Mouse (Mus musculus) C2C12 (cell line): Measurements from ENCODE around the gene H2-Ab1. TPM values are rescaled to one million over a fixed set of nuclear protein-coding genes. Genes with fewer than 3 reads are reported as not detected.

Experiments
- H3K27me3 ChIP-seq: one replicate; pipeline ENCODE4 v1.6.1; 2011; ENCODE audit not compliant: control insufficient read depth, insufficient read depth, insufficient read length
- H3K36me3 ChIP-seq: one replicate; pipeline ENCODE4 v1.6.1; 2011; ENCODE audit not compliant: control insufficient read depth, insufficient read depth
- H3K4me3 ChIP-seq: one replicate; pipeline ENCODE4 v1.5.1; 2011; ENCODE audit warnings: mild to moderate bottlenecking, control low read depth; ENCODE audit not compliant: poor library complexity, insufficient read depth, severe bottlenecking
- H3K79me2 ChIP-seq: one replicate; pipeline ENCODE4 v1.6.1; 2011; ENCODE audit not compliant: control insufficient read depth, insufficient read depth
- H3K79me3 ChIP-seq: one replicate; pipeline ENCODE4 v1.6.1; 2011; ENCODE audit warnings: low read depth, control low read depth
- H3ac ChIP-seq: one replicate; pipeline ENCODE3; 2011; ENCODE audit warnings: low read depth; ENCODE audit not compliant: control insufficient read depth, insufficient read length
- CEBPB ChIP-seq: IDR thresholded peaks from one replicate; pipeline ENCODE4 v1.6.1; 2011; ENCODE audit warnings: low read depth, mild to moderate bottlenecking, control low read depth, moderate library complexity
- CTCF ChIP-seq: IDR thresholded peaks from one replicate; pipeline ENCODE4 v1.5.1; 2011; ENCODE audit not compliant: control insufficient read depth, insufficient read depth, insufficient read length
- FOSL1 ChIP-seq: IDR thresholded peaks from one replicate; pipeline ENCODE4 v1.8.0; 2011; ENCODE audit warnings: mild to moderate bottlenecking, low read length; ENCODE audit not compliant: poor library complexity, insufficient read depth, severe bottlenecking
- MAX ChIP-seq: IDR thresholded peaks from one replicate; pipeline ENCODE4 v1.6.1; 2011; ENCODE audit warnings: mild to moderate bottlenecking, control low read depth
- MYOD1 ChIP-seq: IDR thresholded peaks from one replicate; pipeline ENCODE4 v1.6.1; 2011; ENCODE audit warnings: low read depth; ENCODE audit not compliant: control insufficient read depth, insufficient read length
- MYOG ChIP-seq: IDR thresholded peaks from one replicate; pipeline ENCODE4 v1.6.1; 2011; ENCODE audit not compliant: control insufficient read depth, insufficient read length; ENCODE audit errors: extremely low read depth
- USF1 ChIP-seq: IDR thresholded peaks from one replicate; pipeline ENCODE4 v1.6.1; 2011; ENCODE audit warnings: low read depth, mild to moderate bottlenecking, control low read depth, moderate library complexity
- polyA plus RNA-seq: library from polyadenylated mRNA; unstranded; fragments of >200 nt; fragmentation: generic; extraction: Trizol; gene quantifications from one replicate; pipeline ENCODE4 v1.2.1, GENCODE M21; 2012; ENCODE audit warnings: missing spikeins

Gene H2-Ab1
- polyA plus RNA-seq, 1 experiment = not detected

GRCm38 (mm10) chr17:34314286-34314685 lies 56.8 kb downstream of the H2-Ab1 start:
- Histone ChIP-seq H3K79me2 (no peaks in the 10 kb centered on the region), H3K4me3 (no peak overlapping the region), H3K79me3 (no peaks in the 10 kb centered on the region), H3K27me3 (peaks cover 11% of the 10 kb centered on the region), H3ac (no peak overlapping the region), H3K36me3 (no peaks in the 10 kb centered on the region)
- TF ChIP-seq MYOD1 (no peak), CEBPB (no peak), FOSL1 (no peak), CTCF (no peak), USF1 (no peak), MYOG (no peak), MAX (no peak)

GRCm38 (mm10) chr17:34315512-34315911 lies 58.0 kb downstream of the H2-Ab1 start:
- H3K79me2 ChIP-seq = no peaks in the 10 kb centered on the region
- no peaks in the 10 kb centered on the region for H3K79me3 ChIP-seq
- no peak for TF ChIP-seq USF1
- TF ChIP-seq MYOG = no peak
- no peak for TF ChIP-seq MYOD1
- TF ChIP-seq MAX = no peak
- TF ChIP-seq FOSL1 = no peak
- TF ChIP-seq CEBPB = no peak
- TF ChIP-seq CTCF = no peak
- H3K27me3 ChIP-seq = peaks cover 3% of the 10 kb centered on the region
- no peaks in the 10 kb centered on the region for H3K36me3 ChIP-seq
- no peak overlapping the region for H3K4me3 ChIP-seq
- H3ac ChIP-seq = no peak overlapping the region

GRCm38 (mm10) chr17:34316697-34317096 lies 59.2 kb downstream of the H2-Ab1 start:
- no peak for TF ChIP-seq CTCF
- TF ChIP-seq CEBPB = no peak
- no peak for TF ChIP-seq MYOD1
- no peak for TF ChIP-seq MYOG
- no peak for TF ChIP-seq MAX
- no peak for TF ChIP-seq FOSL1
- no peak for TF ChIP-seq USF1
- Histone ChIP-seq H3K27me3 (peaks cover 3% of the 10 kb centered on the region), H3K79me2 (no peaks in the 10 kb centered on the region), H3ac (no peak overlapping the region), H3K36me3 (no peaks in the 10 kb centered on the region), H3K79me3 (no peaks in the 10 kb centered on the region), H3K4me3 (no peak overlapping the region)

GRCm38 (mm10) chr17:34317275-34317674 lies 59.8 kb downstream of the H2-Ab1 start:
- Histone ChIP-seq H3K27me3 (peaks cover 3% of the 10 kb centered on the region), H3ac (no peak overlapping the region), H3K79me2 (no peaks in the 10 kb centered on the region), H3K4me3 (no peak overlapping the region), H3K79me3 (no peaks in the 10 kb centered on the region), H3K36me3 (no peaks in the 10 kb centered on the region)
- TF ChIP-seq CTCF (no peak), USF1 (no peak), CEBPB (no peak), MAX (no peak), FOSL1 (no peak), MYOD1 (no peak), MYOG (no peak)

Other genes with a start within 250 kb of the H2-Ab1 start
- 26.8 TPM for gene Ring1, start 233.0 kb upstream of the H2-Ab1 start, polyA plus RNA-seq
- gene H2-Ke6, start 229.6 kb upstream of the H2-Ab1 start, polyA plus RNA-seq = 17.6 TPM
- gene Slc39a7, start 226.0 kb upstream of the H2-Ab1 start, polyA plus RNA-seq = 175 TPM
- gene Rxrb, start 225.9 kb upstream of the H2-Ab1 start, polyA plus RNA-seq = 39.0 TPM
- gene Col11a2, start 218.3 kb upstream of the H2-Ab1 start, polyA plus RNA-seq = 0.77 TPM
- not detected for gene H2-Oa, start 165.3 kb upstream of the H2-Ab1 start, polyA plus RNA-seq
- gene H2-DMa, start 138.1 kb upstream of the H2-Ab1 start, polyA plus RNA-seq = 5.2 TPM
- 127 TPM for gene Brd2, start 135.1 kb upstream of the H2-Ab1 start, polyA plus RNA-seq
- gene H2-DMb2, start 114.4 kb upstream of the H2-Ab1 start, polyA plus RNA-seq = not detected
- gene H2-DMb1, start 104.6 kb upstream of the H2-Ab1 start, polyA plus RNA-seq = not detected
- gene Tap1, start 70.1 kb upstream of the H2-Ab1 start, polyA plus RNA-seq = 0.30 TPM
- gene Psmb9, start 69.9 kb upstream of the H2-Ab1 start, polyA plus RNA-seq = 0.07 TPM
- 0.05 TPM for gene Psmb8, start 60.0 kb upstream of the H2-Ab1 start, polyA plus RNA-seq
- gene Tap2, start 54.2 kb upstream of the H2-Ab1 start, polyA plus RNA-seq = 0.47 TPM
- not detected for gene H2-Ob, start 18.8 kb upstream of the H2-Ab1 start, polyA plus RNA-seq
- gene H2-Aa, start 30.1 kb downstream of the H2-Ab1 start, polyA plus RNA-seq = not detected
- gene H2-Eb1, start 48.2 kb downstream of the H2-Ab1 start, polyA plus RNA-seq = not detected
- gene H2-Eb2, start 68.0 kb downstream of the H2-Ab1 start, polyA plus RNA-seq = not detected
- not detected for gene Btnl2, start 97.1 kb downstream of the H2-Ab1 start, polyA plus RNA-seq
- not detected for gene Btnl1, start 119.4 kb downstream of the H2-Ab1 start, polyA plus RNA-seq
- gene BC051142, start 141.1 kb downstream of the H2-Ab1 start, polyA plus RNA-seq = not detected
- not detected for gene Btnl4, start 219.6 kb downstream of the H2-Ab1 start, polyA plus RNA-seq